ENCODE assay signal across 28 mouse cellular contexts in genomic region chr17:27393931-27394330, GRCm38 (mm10).
A peak's percentile ranks its signal among the peaks of the same experiment; 100 is the strongest.
DNase-seq lines count a peak whose midpoint lies in the region; ATAC-seq and TF ChIP-seq lines count a peak whose summit lies in the region.
"Had no signal": no experiment of that assay in that cellular context is flagged by ENCODE, and none has a peak within 500 bp of the region (broad histone marks: within the 10 kb centered on the region; RNA-seq: fewer than 3 reads in every experiment).

No protein-coding gene starts in this region.

- no peak overlapping the region for H3K9ac ChIP-seq in forebrain, postnatal 0 days
- H3K9ac ChIP-seq: embryonic facial prominence, embryonic 13.5 days; forebrain, embryonic 13.5 days; heart, embryonic 15.5 days; midbrain, embryonic 12.5 days; neural tube, embryonic 13.5 days had no signal

- H3K36me3 ChIP-seq in forebrain, embryonic 10.5 days (replicated peaks) = no peaks in the 10 kb centered on the region
- no peaks in the 10 kb centered on the region for H3K36me3 ChIP-seq in forebrain, postnatal 0 days (ENCODE audit: insufficient read depth)
- H3K36me3 ChIP-seq: embryonic facial prominence, embryonic 13.5 days; heart, embryonic 15.5 days; limb, embryonic 10.5 days; midbrain, embryonic 12.5 days; neural tube, embryonic 13.5 days had no signal

- no peaks in the 10 kb centered on the region for H3K9me3 ChIP-seq in forebrain, embryonic 10.5 days
- H3K9me3 ChIP-seq in forebrain, postnatal 0 days (ENCODE audit: low read length) = no peaks in the 10 kb centered on the region
- H3K9me3 ChIP-seq: embryonic facial prominence, embryonic 13.5 days; forebrain, embryonic 13.5 days; heart, embryonic 15.5 days; limb, embryonic 10.5 days; midbrain, embryonic 12.5 days; neural tube, embryonic 13.5 days had no signal

- H3K4me3 ChIP-seq in forebrain, embryonic 10.5 days = no peak overlapping the region
- H3K4me3 ChIP-seq in forebrain, postnatal 0 days (ENCODE audit: low read depth, low read length) = no peak overlapping the region
- H3K4me3 ChIP-seq: embryonic facial prominence, embryonic 13.5 days; erythroblast, embryonic 14.5 days; forebrain, embryonic 13.5 days; heart, embryonic 15.5 days; limb, embryonic 10.5 days; midbrain, embryonic 12.5 days; myocyte; neural tube, embryonic 13.5 days had no signal

- intact Hi-C loops in left cerebral cortex, postnatal 4 days (cut with DNase I) = no loop called here

- peaks cover 17% of the 10 kb centered on the region for H3K4me1 ChIP-seq in forebrain, embryonic 10.5 days
- H3K4me1 ChIP-seq in forebrain, postnatal 0 days (ENCODE audit: insufficient read depth) = no peaks in the 10 kb centered on the region
- H3K4me1 ChIP-seq: heart, embryonic 15.5 days had no signal

- no peaks in the 10 kb centered on the region for H3K27me3 ChIP-seq in forebrain, embryonic 10.5 days (ENCODE audit: poor library complexity, severe bottlenecking)
- no peaks in the 10 kb centered on the region for H3K27me3 ChIP-seq in forebrain, postnatal 0 days (ENCODE audit: insufficient read depth, low read length)
- H3K27me3 ChIP-seq: embryonic facial prominence, embryonic 13.5 days; midbrain, embryonic 12.5 days; neural tube, embryonic 13.5 days had no signal

- WGBS in forebrain, embryonic 10.5 days = 90% methylated on average over 5 of the region's 5 CpGs
- WGBS in forebrain, postnatal 0 days = 74% methylated on average over 5 of the region's 5 CpGs

- 0 out of 2 replicates have a peak overlapping the region, but pooled peaks have one; percentile 32 for H3K27ac ChIP-seq in forebrain, embryonic 10.5 days
- no peak overlapping the region for H3K27ac ChIP-seq in forebrain, postnatal 0 days (ENCODE audit: low read depth, low read length)
- H3K27ac ChIP-seq: embryonic facial prominence, embryonic 13.5 days; forebrain, embryonic 13.5 days; heart, embryonic 15.5 days had no signal

- ATAC-seq in forebrain, postnatal 0 days = no peak
- ATAC-seq: CD4-positive, CD25-positive, alpha-beta regulatory T cell, adult 4 months; forebrain, embryonic 13.5 days; inflammation-experienced regulatory T-cells, adult 6 months; lung, postnatal 0 days had no signal

- TF ChIP-seq CTCF in forebrain, postnatal 0 days (IDR thresholded peaks at IDR 0.05; ENCODE audit: low read depth) = no peak

- H3K4me2 ChIP-seq in forebrain, postnatal 0 days (ENCODE audit: low read depth) = no peak overlapping the region
- H3K4me2 ChIP-seq: embryonic facial prominence, embryonic 13.5 days; forebrain, embryonic 13.5 days; heart, embryonic 15.5 days; midbrain, embryonic 12.5 days; neural tube, embryonic 13.5 days had no signal

- no peak for DNase-seq in forebrain, embryonic 10.5 days (ENCODE audit: extremely low spot score, low spot score)
- no peak for DNase-seq in forebrain, postnatal 0 days
- peak; percentile 54 for DNase-seq in left cerebral cortex, postnatal 4 days
- no peak for DNase-seq in left cerebral cortex, adult 11 months (ENCODE audit: low spot score)
- peak; percentile 67 for DNase-seq in adrenal gland, postnatal 10 days
- DNase-seq in forelimb bud, embryonic 11.5 days (ENCODE audit: low read depth, low spot score) = peak; percentile 40
- no peak for DNase-seq in lung, postnatal 10 days
- DNase-seq: cerebellum, adult 11-12 months; gastrocnemius, postnatal 25 days; heart, adult 18-20 months; heart, postnatal 4 days; kidney, adult 18-20 months; kidney, postnatal 4 days; liver; retina, postnatal 1 day; right cerebral cortex, postnatal 25 days; spleen, adult 18-20 months had no signal

Comparison
In these comparisons a context has a peak if more than half of its experiments do, and no peak if none do; other contexts are left out.
1. DNase-seq: peak in left cerebral cortex, postnatal 4 days (single experiment), adrenal gland, postnatal 10 days (single experiment) and forelimb bud, embryonic 11.5 days (single experiment); none in forebrain, embryonic 10.5 days (single experiment), forebrain, postnatal 0 days (single experiment), left cerebral cortex, adult 11 months (single experiment) and lung, postnatal 10 days (single experiment).